8 mouse cellular contexts compared by ENCODE assay signal in genomic region chr12:108422495-108422857, GRCm38 (mm10). TPM values are rescaled to one million over a fixed set of nuclear protein-coding genes. Genes with fewer than 3 reads are reported as not detected.
A peak's percentile ranks its signal among the peaks of the same experiment; 100 is the strongest.
DNase-seq lines count a peak whose midpoint lies in the region; ATAC-seq and TF ChIP-seq lines count a peak whose summit lies in the region.

No protein-coding gene starts in this region.

- peaks cover 82% of the 10 kb centered on the region for H3K4me1 ChIP-seq in forebrain, embryonic 10.5 days
- H3K4me1 ChIP-seq in hindbrain, embryonic 15.5 days (replicated peaks): peaks cover 24% of the 10 kb centered on the region
- peaks cover 14% of the 10 kb centered on the region; the same call in 1 of the 2 replicates for H3K4me1 ChIP-seq in liver, embryonic 12.5 days
- H3K4me1 ChIP-seq in neural tube, embryonic 14.5 days (ENCODE audit: control insufficient read depth, insufficient read depth, low read length): peaks cover 4% of the 10 kb centered on the region; the same call in 1 of the 2 replicates

- WGBS in forebrain, embryonic 10.5 days: under 1% methylated on average over 13 of the region's 14 CpGs
- under 1% methylated on average over 11 of the region's 14 CpGs for WGBS in hindbrain, embryonic 15.5 days
- WGBS in liver, embryonic 12.5 days (ENCODE audit: insufficient replicate concordance): 7% methylated on average over 14 of the region's 14 CpGs
- 1% methylated on average over 14 of the region's 14 CpGs for WGBS in neural tube, embryonic 14.5 days

- intact Hi-C loops in gastrocnemius, adult 2 months (cut with DNase I): loop anchor here (1.0 to 2.0 kb wide), 3 partner anchors 30 to 70 kb away; no protein-coding TSS in a partner anchor
- intact Hi-C loops in gastrocnemius, postnatal 36 days (cut with DNase I): loop anchor here (2.0 to 5.0 kb wide), 2 partner anchors 58 to 70 kb away; no protein-coding TSS in a partner anchor

- H3K9ac ChIP-seq in hindbrain, embryonic 15.5 days: peak overlapping the region; percentile 73
- 0 out of 2 replicates have a peak overlapping the region, but pooled peaks have one; percentile 63 for H3K9ac ChIP-seq in liver, embryonic 12.5 days
- peak overlapping the region; percentile 86 for H3K9ac ChIP-seq in neural tube, embryonic 14.5 days (replicated peaks; ENCODE audit: low read depth, low read length)

- H3K4me2 ChIP-seq in hindbrain, embryonic 15.5 days: peak overlapping the region; percentile 81
- H3K4me2 ChIP-seq in liver, embryonic 12.5 days: peak overlapping the region; percentile 72
- H3K4me2 ChIP-seq in neural tube, embryonic 14.5 days (ENCODE audit: low read depth, low read length): peak overlapping the region; percentile 78

- 0 out of 2 replicates have a peak, but pooled peaks cover under 1% of the 10 kb centered on the region for H3K36me3 ChIP-seq in forebrain, embryonic 10.5 days (replicated peaks)
- H3K36me3 ChIP-seq in hindbrain, embryonic 15.5 days: no peaks in the 10 kb centered on the region
- H3K36me3 ChIP-seq in liver, embryonic 12.5 days: no peaks in the 10 kb centered on the region
- H3K36me3 ChIP-seq in neural tube, embryonic 14.5 days (ENCODE audit: control insufficient read depth, insufficient read depth, low read length): no peaks in the 10 kb centered on the region

- DNase-seq in gastrocnemius, adult 2 months: peak; percentile 73
- no peak for DNase-seq in gastrocnemius, postnatal 36 days
- peak; percentile 22 for DNase-seq in WW6 (ENCODE audit: low read depth, low spot score)
- DNase-seq in forebrain, embryonic 10.5 days (ENCODE audit: extremely low spot score, low spot score): no peak
- DNase-seq in yolk sac, embryonic 10.5 days (ENCODE audit: low spot score): no peak

- H3K9me3 ChIP-seq in forebrain, embryonic 10.5 days: no peaks in the 10 kb centered on the region
- no peaks in the 10 kb centered on the region for H3K9me3 ChIP-seq in hindbrain, embryonic 15.5 days
- H3K9me3 ChIP-seq in liver, embryonic 12.5 days (replicated peaks): no peaks in the 10 kb centered on the region
- no peaks in the 10 kb centered on the region for H3K9me3 ChIP-seq in neural tube, embryonic 14.5 days (ENCODE audit: control insufficient read depth, low read length)

- H3K4me3 ChIP-seq in gastrocnemius, adult 2 months: peak overlapping the region; percentile 93
- H3K4me3 ChIP-seq in forebrain, embryonic 10.5 days: peak overlapping the region; percentile 89
- peak overlapping the region; percentile 68 for H3K4me3 ChIP-seq in hindbrain, embryonic 15.5 days
- peak overlapping the region; percentile 59 for H3K4me3 ChIP-seq in liver, embryonic 12.5 days
- H3K4me3 ChIP-seq in neural tube, embryonic 14.5 days (ENCODE audit: low read depth, low read length): peak overlapping the region; percentile 76

- peak; percentile 75 for ATAC-seq in hindbrain, embryonic 15.5 days (ENCODE audit: low FRiP score, low read depth)
- ATAC-seq in liver, embryonic 12.5 days: peak; percentile 51; the same call in 1 of the 2 replicates
- ATAC-seq in neural tube, embryonic 14.5 days (ENCODE audit: low read depth): peak; percentile 73

- no peak for TF ChIP-seq CTCF in gastrocnemius, adult 2 months (IDR thresholded peaks at IDR 0.05)

- peaks cover 19% of the 10 kb centered on the region for H3K27me3 ChIP-seq in forebrain, embryonic 10.5 days (ENCODE audit: poor library complexity, severe bottlenecking)
- no peaks in the 10 kb centered on the region for H3K27me3 ChIP-seq in hindbrain, embryonic 15.5 days
- peaks cover 64% of the 10 kb centered on the region for H3K27me3 ChIP-seq in liver, embryonic 12.5 days (replicated peaks)
- no peaks in the 10 kb centered on the region for H3K27me3 ChIP-seq in neural tube, embryonic 14.5 days (ENCODE audit: control insufficient read depth, insufficient read depth, low read length)

- H3K27ac ChIP-seq in gastrocnemius, adult 2 months: peak overlapping the region; percentile 85
- peak overlapping the region; percentile 98 for H3K27ac ChIP-seq in forebrain, embryonic 10.5 days
- H3K27ac ChIP-seq in hindbrain, embryonic 15.5 days (replicated peaks): peak overlapping the region; percentile 91
- H3K27ac ChIP-seq in liver, embryonic 12.5 days: no peak overlapping the region
- H3K27ac ChIP-seq in neural tube, embryonic 14.5 days (ENCODE audit: low read depth, low read length): peak overlapping the region; percentile 90

RNA-seq across cellular contexts. Expression of gene Eml1, which starts 51.7 kb away (rescaled TPM):
- total RNA-seq in gastrocnemius, adult 2 months (2021): 100 to 1,000 TPM in 1 of 2 experiments, 10 to 100 TPM in 1; 93.4 to 111 TPM
- 100 to 1,000 TPM in 1 of 2 experiments, 10 to 100 TPM in 1; 98.2 to 103 TPM for total RNA-seq in gastrocnemius, postnatal 36 days (2021)
- polyA plus RNA-seq in forebrain, embryonic 10.5 days (2016; fragmentation: Nextera tagmentation; extraction: Ambion mirVana): 95.1 and 102 TPM in 2 replicates
- polyA plus RNA-seq in hindbrain, embryonic 15.5 days (2015; fragmentation: Nextera tagmentation; extraction: Ambion mirVana): 58.2 and 60.4 TPM in 2 replicates
- 9.5 and 10.6 TPM in 2 replicates for polyA plus RNA-seq in liver, embryonic 12.5 days (2016; fragmentation: Nextera tagmentation; extraction: Ambion mirVana)
- 48.9 and 82.8 TPM in 2 replicates for polyA plus RNA-seq in neural tube, embryonic 14.5 days (2014; fragmentation: Nextera tagmentation; extraction: Ambion mirVana)

Comparison
In these comparisons a context has a peak if more than half of its experiments do, and no peak if none do; other contexts are left out.
1. DNase-seq: peak in gastrocnemius, adult 2 months (single experiment) and WW6 (single experiment); none in gastrocnemius, postnatal 36 days (0 of 2), forebrain, embryonic 10.5 days (single experiment) and yolk sac, embryonic 10.5 days (single experiment).
2. Peak in every context shown above with its lines, with median percentiles within 50 percentile points of each other: H3K4me3 ChIP-seq, ATAC-seq, H3K4me2 ChIP-seq and H3K9ac ChIP-seq.